ENCODE assay signal across 8 mouse cellular contexts in the genomic region with DNA sequence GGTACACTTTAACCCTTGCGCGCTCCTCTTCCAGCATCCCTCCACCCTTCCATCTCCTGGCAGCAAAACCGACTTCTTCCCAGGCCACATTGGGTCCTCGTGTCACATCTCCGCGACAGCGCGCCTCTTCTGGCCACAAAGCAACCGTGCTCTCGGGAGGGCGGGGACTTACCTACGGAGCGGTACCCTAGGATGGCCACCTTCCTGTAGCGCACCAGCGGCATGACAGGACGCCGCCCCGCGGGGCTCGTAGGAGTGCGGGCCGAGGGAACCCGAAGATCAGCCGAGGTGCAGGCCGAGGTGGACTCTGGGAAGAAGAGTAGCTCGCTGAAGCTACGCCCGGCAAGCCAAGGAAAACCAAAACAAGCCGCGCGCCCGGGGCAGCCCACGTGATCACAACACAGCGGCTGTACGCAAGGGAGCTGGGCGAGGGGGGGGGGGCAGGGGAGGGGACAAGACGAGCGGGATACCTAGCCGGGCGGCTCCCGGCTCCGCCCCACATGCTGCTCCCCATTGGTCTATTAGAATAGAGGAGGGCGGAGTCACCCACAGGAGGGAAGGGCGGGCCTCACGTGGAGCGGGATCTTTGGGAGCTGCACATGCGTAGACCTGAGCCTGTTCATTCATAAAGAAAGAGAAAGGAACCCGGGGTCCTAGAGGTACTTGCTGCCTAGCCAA. TPM values are rescaled to one million over a fixed set of nuclear protein-coding genes. Genes with fewer than 3 reads are reported as not detected.
A peak's percentile ranks its signal among the peaks of the same experiment; 100 is the strongest.
DNase-seq lines count a peak whose midpoint lies in the region; ATAC-seq and TF ChIP-seq lines count a peak whose summit lies in the region.

No protein-coding gene starts in this region.

- H3K36me3 ChIP-seq in hindbrain, embryonic 16.5 days (ENCODE audit: control insufficient read depth, insufficient read depth, low read length) = no peaks in the 10 kb centered on the region

- intact Hi-C loops in left cerebral cortex, adult 2 months (cut with DNase I) = loop anchor here (5.0 kb wide), 1 partner anchor 36 kb away; the partner anchor contains the start of gene Lmbr1l

- peak; percentile 97 for ATAC-seq in hindbrain, embryonic 16.5 days
- peak; percentile 93 for ATAC-seq in megakaryocyte, adult 5-6 weeks (ENCODE audit: poor library complexity, severe bottlenecking)

- H3K27ac ChIP-seq in hindbrain, embryonic 16.5 days (ENCODE audit: low read depth, low read length) = peak overlapping the region; percentile 86
- H3K27ac ChIP-seq in left cerebral cortex, adult 2 months = peak overlapping the region; percentile 60

- H3K9ac ChIP-seq in hindbrain, embryonic 16.5 days (ENCODE audit: low read depth, low read length) = peak overlapping the region; percentile 86

- under 1% methylated on average over 46 of the region's 48 CpGs for WGBS in hindbrain, embryonic 16.5 days

- peak; percentile 27 for TF ChIP-seq CTCF in left cerebral cortex, adult 2 months (IDR thresholded peaks at IDR 0.05)

- peak overlapping the region; percentile 79 for H3K4me3 ChIP-seq in hindbrain, embryonic 16.5 days (ENCODE audit: low read length)
- peak overlapping the region; percentile 75 for H3K4me3 ChIP-seq in left cerebral cortex, adult 2 months

- H3K4me1 ChIP-seq in hindbrain, embryonic 16.5 days (ENCODE audit: control insufficient read depth, insufficient read depth, low read depth, low read length) = peaks cover 19% of the 10 kb centered on the region

- DNase-seq in ZHBTc4 (ENCODE audit: low read depth, low spot score) = peak; percentile 99
- peak; percentile 65 to 84 for DNase-seq in cerebellum, postnatal 4 days (ENCODE audit: low spot score in 2 of 2)
- peak; percentile 90 for DNase-seq in gastrocnemius, adult 18-20 months (ENCODE audit: low spot score)
- peak; percentile 81 to 88 for DNase-seq in left cerebral cortex, adult 2 months (ENCODE audit: extremely low spot score in 1 of 2, low spot score in 2 of 2)
- peak; percentile 87 to 89 for DNase-seq in right cerebral cortex, adult 2 months (ENCODE audit: low spot score in 2 of 2)
- peak; percentile 84 to 90 for DNase-seq in urinary bladder, postnatal 36 days (ENCODE audit: low spot score in 2 of 2)

- no peaks in the 10 kb centered on the region for H3K27me3 ChIP-seq in hindbrain, embryonic 16.5 days (replicated peaks; ENCODE audit: control insufficient read depth, insufficient read depth, low read length)

- H3K4me2 ChIP-seq in hindbrain, embryonic 16.5 days (ENCODE audit: low read length) = peak overlapping the region; percentile 87

- H3K9me3 ChIP-seq in hindbrain, embryonic 16.5 days (ENCODE audit: control insufficient read depth, low read length) = no peaks in the 10 kb centered on the region

RNA-seq across cellular contexts. Expression of gene Kmt2d, which starts 10.1 kb away (rescaled TPM):
- total RNA-seq in gastrocnemius, adult 18-20 months (2021) = 10 to 100 TPM; 43.2 to 50.1 TPM
- polyA plus RNA-seq in hindbrain, embryonic 16.5 days (2015; fragmentation: Nextera tagmentation; extraction: Ambion mirVana) = 8.8 and 9.3 TPM in 2 replicates
- total RNA-seq in left cerebral cortex, adult 2 months (2021) = 100 to 1,000 TPM; 100 to 101 TPM
- total RNA-seq in megakaryocyte, adult 5-6 weeks (2015) = 33.7 and 37.1 TPM in 2 replicates
- total RNA-seq in megakaryocyte, adult 5-6 weeks (2017) = 16.7 and 52.1 TPM in 2 replicates

RNA-seq across cellular contexts. Expression of gene Rhebl1, which starts 13.2 kb away (rescaled TPM):
- 1 to 10 TPM; 1.3 TPM for total RNA-seq in gastrocnemius, adult 18-20 months (2021)
- 31.4 and 33.4 TPM in 2 replicates for polyA plus RNA-seq in hindbrain, embryonic 16.5 days (2015; fragmentation: Nextera tagmentation; extraction: Ambion mirVana)
- 10 to 100 TPM; 11.8 to 12.1 TPM for total RNA-seq in left cerebral cortex, adult 2 months (2021)
- 4.8 and 9.6 TPM in 2 replicates for total RNA-seq in megakaryocyte, adult 5-6 weeks (2015)
- total RNA-seq in megakaryocyte, adult 5-6 weeks (2017) = 3.4 and 10.2 TPM in 2 replicates

RNA-seq across cellular contexts. Expression of gene Dhh, which starts 17.2 kb away (rescaled TPM):
- total RNA-seq in gastrocnemius, adult 18-20 months (2021) = 1 to 10 TPM in 1 of 2 experiments, under 1 TPM in 1; 0.75 to 1.5 TPM
- 1.3 and 2.1 TPM in 2 replicates for polyA plus RNA-seq in hindbrain, embryonic 16.5 days (2015; fragmentation: Nextera tagmentation; extraction: Ambion mirVana)
- total RNA-seq in left cerebral cortex, adult 2 months (2021) = under 1 TPM in 1 of 2 experiments, not detected in 1; 0.28 TPM
- total RNA-seq in megakaryocyte, adult 5-6 weeks (2015) = not detected in 2 replicates
- total RNA-seq in megakaryocyte, adult 5-6 weeks (2017) = not detected in 2 replicates

RNA-seq across cellular contexts. Expression of gene Lmbr1l, which starts 36.9 kb away (rescaled TPM):
- total RNA-seq in gastrocnemius, adult 18-20 months (2021) = 1 to 10 TPM; 4.8 to 4.9 TPM
- 25.9 and 27.0 TPM in 2 replicates for polyA plus RNA-seq in hindbrain, embryonic 16.5 days (2015; fragmentation: Nextera tagmentation; extraction: Ambion mirVana)
- 10 to 100 TPM; 17.8 to 19.1 TPM for total RNA-seq in left cerebral cortex, adult 2 months (2021)
- 10.7 and 11.1 TPM in 2 replicates for total RNA-seq in megakaryocyte, adult 5-6 weeks (2015)
- total RNA-seq in megakaryocyte, adult 5-6 weeks (2017) = 11.1 and 28.8 TPM in 2 replicates

RNA-seq across cellular contexts. Expression of gene Prkag1, which starts 49.8 kb away (rescaled TPM):
- total RNA-seq in gastrocnemius, adult 18-20 months (2021) = 10 to 100 TPM; 48.1 to 49.6 TPM
- 72.5 and 74.4 TPM in 2 replicates for polyA plus RNA-seq in hindbrain, embryonic 16.5 days (2015; fragmentation: Nextera tagmentation; extraction: Ambion mirVana)
- total RNA-seq in left cerebral cortex, adult 2 months (2021) = 10 to 100 TPM; 46.1 to 52.3 TPM
- total RNA-seq in megakaryocyte, adult 5-6 weeks (2015) = 60.5 TPM in 2 replicates
- 99.7 and 126 TPM in 2 replicates for total RNA-seq in megakaryocyte, adult 5-6 weeks (2017)

Comparison
In these comparisons a context has a peak if more than half of its experiments do, and no peak if none do; other contexts are left out.
1. Peak in every context shown above with its lines: DNase-seq, ATAC-seq, H3K4me3 ChIP-seq and H3K27ac ChIP-seq.